Mouse (Mus musculus) E14TG2a.4 (cell line): ENCODE measurements at regions not wholly inside any gene's neighbourhood (a gene's known extent, or its start where the extent isn't known, plus 50 kb on each side); places are given as distances from the start of the nearest gene placed in this dataset.
A peak's percentile ranks its signal among the peaks of the same experiment; 100 is the strongest.

Experiments
- H3K27me3 ChIP-seq: 2 replicates; pipeline ENCODE4 v1.6.1; 2014; ENCODE audit warnings: low read length, control low read depth; ENCODE audit not compliant: insufficient read depth
- H3K36me3 ChIP-seq: 2 replicates; pipeline ENCODE4 v1.6.1; 2014; ENCODE audit warnings: low read length, control low read depth; ENCODE audit not compliant: insufficient read depth
- H3K4me1 ChIP-seq: replicated peaks from 2 replicates; pipeline ENCODE4 v1.6.1; 2014; ENCODE audit warnings: low read depth, low read length, control low read depth
- H3K4me3 ChIP-seq: replicated peaks from 2 replicates; pipeline ENCODE4 v1.5.1; 2014; ENCODE audit warnings: mild to moderate bottlenecking, low read length
- H3K9me3 ChIP-seq: 2 replicates; pipeline ENCODE4 v1.6.1; 2014; ENCODE audit warnings: low read length, control low read depth
- CTCF ChIP-seq: conservative IDR thresholded peaks from 2 replicates; pipeline ENCODE4 v1.5.1; 2014; ENCODE audit warnings: low read length
- NANOG ChIP-seq: IDR thresholded peaks from 2 replicates; pipeline ENCODE4 v1.6.1; 2014; ENCODE audit warnings: borderline replicate concordance, low read length, mixed read lengths
- POU5F1 ChIP-seq: IDR thresholded peaks from 2 replicates; pipeline ENCODE4 v1.6.1; 2014; ENCODE audit warnings: low read length, borderline replicate concordance

DNA sequence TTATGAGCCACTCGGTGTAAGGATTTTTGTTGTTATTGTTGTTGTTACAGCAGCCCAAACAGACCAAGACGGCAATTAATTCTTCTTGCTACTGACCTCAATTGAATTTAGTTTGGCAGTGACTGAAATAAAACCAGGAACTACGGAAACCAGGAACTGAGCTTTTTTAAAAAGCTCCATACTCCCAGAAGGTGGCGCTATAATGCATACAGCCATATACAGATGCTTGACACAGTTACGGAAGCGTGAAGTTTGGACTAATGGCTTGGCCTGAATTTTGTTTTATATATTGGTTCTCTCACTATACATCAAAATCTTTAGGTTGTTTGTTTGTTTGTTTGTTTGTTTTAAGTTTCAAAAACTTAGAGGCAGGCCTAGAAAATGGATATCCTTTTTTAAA is 98.5 kb upstream of the Adamts3 start:
- H3K36me3 ChIP-seq: no peaks in the 10 kb centered on the region
- H3K4me3 ChIP-seq: no peak overlapping the region
- TF ChIP-seq POU5F1 (no peak), CTCF (peak; percentile 67), NANOG (no peak)
- H3K27me3 ChIP-seq: no peaks in the 10 kb centered on the region
- H3K4me1 ChIP-seq: no peaks in the 10 kb centered on the region
- H3K9me3 ChIP-seq: no peaks in the 10 kb centered on the region

- Histone ChIP-seq H3K9me3 (no peaks in the 10 kb centered on the region), H3K36me3 (no peaks in the 10 kb centered on the region), H3K27me3 (no peaks in the 10 kb centered on the region), H3K4me3 (no peak overlapping the region), H3K4me1 (no peaks in the 10 kb centered on the region)
- TF ChIP-seq POU5F1 (no peak), CTCF (no peak), NANOG (no peak)
Measured at GRCm38 (mm10) chr5:89980204-89980603, 97.1 kb upstream of the Adamts3 start.

DNA sequence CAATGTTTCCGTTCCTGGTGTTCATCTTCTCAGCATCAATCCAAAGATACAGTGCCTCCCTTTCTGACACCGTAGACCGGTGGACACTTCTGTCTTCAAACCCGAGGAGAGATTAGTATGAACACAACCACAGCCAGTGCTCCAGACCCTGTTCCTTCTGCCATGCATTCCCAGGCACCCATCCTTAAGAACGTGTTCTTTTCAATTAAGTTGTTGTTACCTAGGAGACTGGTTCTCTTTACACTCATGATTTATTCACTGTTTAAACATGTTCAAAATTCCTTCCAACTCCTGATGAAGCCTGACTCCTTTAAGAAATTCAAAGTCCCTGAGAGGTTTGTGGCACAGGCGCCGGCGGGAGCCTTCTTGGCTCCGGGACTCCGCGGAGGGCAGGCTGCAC is 69.5 kb upstream of the Adamts3 start:
- peaks cover 16% of the 10 kb centered on the region for H3K9me3 ChIP-seq
- H3K4me1 ChIP-seq: no peaks in the 10 kb centered on the region
- H3K27me3 ChIP-seq: no peaks in the 10 kb centered on the region
- H3K36me3 ChIP-seq: no peaks in the 10 kb centered on the region
- TF ChIP-seq NANOG: no peak
- TF ChIP-seq CTCF: no peak
- TF ChIP-seq POU5F1: no peak
- H3K4me3 ChIP-seq: peak overlapping the region; percentile 39

DNA sequence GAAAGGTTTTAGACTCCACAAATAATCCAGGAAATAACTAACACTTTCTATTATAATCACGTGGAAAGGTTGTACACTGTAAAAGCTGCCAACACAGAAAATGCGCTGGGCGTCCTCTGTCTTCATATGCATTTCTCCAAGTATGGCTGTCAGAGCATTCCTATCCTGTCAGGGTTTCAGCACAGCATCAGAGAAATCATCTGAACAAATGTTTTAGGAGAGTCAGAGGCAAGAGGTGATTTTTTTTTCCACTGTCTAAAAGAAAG is 62.5 kb upstream of the Adamts3 start:
- H3K4me1 ChIP-seq: no peaks in the 10 kb centered on the region
- no peaks in the 10 kb centered on the region for H3K36me3 ChIP-seq
- no peaks in the 10 kb centered on the region for H3K9me3 ChIP-seq
- no peak overlapping the region for H3K4me3 ChIP-seq
- TF ChIP-seq POU5F1: no peak
- no peak for TF ChIP-seq NANOG
- TF ChIP-seq CTCF: no peak
- peaks cover 3% of the 10 kb centered on the region; the same call in 1 of the 2 replicates for H3K27me3 ChIP-seq

- no peak for TF ChIP-seq POU5F1
- no peak for TF ChIP-seq CTCF
- TF ChIP-seq NANOG: no peak
- H3K36me3 ChIP-seq: no peaks in the 10 kb centered on the region
- H3K4me3 ChIP-seq: no peak overlapping the region
Measured at GRCm38 (mm10) chr5:89944855-89945659, 61.9 kb upstream of the Adamts3 start.

GRCm38 (mm10) chr5:89943276-89944127 is 60.4 kb upstream of the Adamts3 start:
- Histone ChIP-seq H3K36me3 (no peaks in the 10 kb centered on the region), H3K4me1 (no peaks in the 10 kb centered on the region), H3K4me3 (no peak overlapping the region), H3K27me3 (peaks cover 3% of the 10 kb centered on the region; the same call in 1 of the 2 replicates), H3K9me3 (no peaks in the 10 kb centered on the region)
- TF ChIP-seq NANOG: no peak

More at GRCm38 (mm10) chr5:89944855-89945659, 61.9 kb upstream of the Adamts3 start:
- peaks cover 3% of the 10 kb centered on the region; the same call in 1 of the 2 replicates for H3K27me3 ChIP-seq
- no peaks in the 10 kb centered on the region for H3K4me1 ChIP-seq
- H3K9me3 ChIP-seq: no peaks in the 10 kb centered on the region

GRCm38 (mm10) chr5:89942244-89942643 is 59.1 kb upstream of the Adamts3 start:
- no peak for TF ChIP-seq CTCF
- no peak for TF ChIP-seq POU5F1
- TF ChIP-seq NANOG: no peak
- no peak overlapping the region for H3K4me3 ChIP-seq
- peaks cover 3% of the 10 kb centered on the region; the same call in 1 of the 2 replicates for H3K27me3 ChIP-seq
- no peaks in the 10 kb centered on the region for H3K36me3 ChIP-seq
- no peaks in the 10 kb centered on the region for H3K9me3 ChIP-seq
- no peaks in the 10 kb centered on the region for H3K4me1 ChIP-seq

DNA sequence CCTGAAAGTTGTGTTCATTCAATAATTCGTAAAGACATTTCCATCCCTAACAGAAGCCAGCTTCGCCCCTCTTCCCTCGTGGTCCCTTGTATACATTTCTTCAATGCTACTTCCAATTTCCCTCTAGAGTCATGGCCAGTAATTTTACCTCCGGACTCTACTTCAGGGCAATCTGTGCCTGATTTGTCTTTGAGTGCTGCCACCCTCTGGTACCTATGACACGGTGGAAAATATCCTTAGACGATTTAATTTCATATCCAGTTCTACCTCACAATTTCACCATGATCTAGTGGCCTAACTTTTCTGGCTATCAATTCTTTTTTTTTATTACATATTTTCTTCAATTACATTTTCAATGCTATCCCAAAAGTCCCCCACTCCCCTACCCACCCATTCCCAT is 49.9 kb upstream of the Adamts3 start:
- H3K4me1 ChIP-seq: peaks cover 4% of the 10 kb centered on the region
- no peak overlapping the region for H3K4me3 ChIP-seq
- no peaks in the 10 kb centered on the region for H3K9me3 ChIP-seq
- H3K27me3 ChIP-seq: no peaks in the 10 kb centered on the region
- no peak for TF ChIP-seq CTCF
- H3K36me3 ChIP-seq: no peaks in the 10 kb centered on the region
